Mouse (Mus musculus) cerebellum, adult (tissue): Measurements from ENCODE around the gene Pecr.

Experiments
- ATAC-seq: cut with Nextera tagmentation; 2 replicates; pipeline ENCODE4 v1.9.2; 2017; ENCODE audit warnings: mild to moderate bottlenecking, moderate library complexity, mixed read lengths; ENCODE audit not compliant: insufficient number of reproducible peaks, low FRiP score, low TSS enrichment

Gene Pecr

DNA sequence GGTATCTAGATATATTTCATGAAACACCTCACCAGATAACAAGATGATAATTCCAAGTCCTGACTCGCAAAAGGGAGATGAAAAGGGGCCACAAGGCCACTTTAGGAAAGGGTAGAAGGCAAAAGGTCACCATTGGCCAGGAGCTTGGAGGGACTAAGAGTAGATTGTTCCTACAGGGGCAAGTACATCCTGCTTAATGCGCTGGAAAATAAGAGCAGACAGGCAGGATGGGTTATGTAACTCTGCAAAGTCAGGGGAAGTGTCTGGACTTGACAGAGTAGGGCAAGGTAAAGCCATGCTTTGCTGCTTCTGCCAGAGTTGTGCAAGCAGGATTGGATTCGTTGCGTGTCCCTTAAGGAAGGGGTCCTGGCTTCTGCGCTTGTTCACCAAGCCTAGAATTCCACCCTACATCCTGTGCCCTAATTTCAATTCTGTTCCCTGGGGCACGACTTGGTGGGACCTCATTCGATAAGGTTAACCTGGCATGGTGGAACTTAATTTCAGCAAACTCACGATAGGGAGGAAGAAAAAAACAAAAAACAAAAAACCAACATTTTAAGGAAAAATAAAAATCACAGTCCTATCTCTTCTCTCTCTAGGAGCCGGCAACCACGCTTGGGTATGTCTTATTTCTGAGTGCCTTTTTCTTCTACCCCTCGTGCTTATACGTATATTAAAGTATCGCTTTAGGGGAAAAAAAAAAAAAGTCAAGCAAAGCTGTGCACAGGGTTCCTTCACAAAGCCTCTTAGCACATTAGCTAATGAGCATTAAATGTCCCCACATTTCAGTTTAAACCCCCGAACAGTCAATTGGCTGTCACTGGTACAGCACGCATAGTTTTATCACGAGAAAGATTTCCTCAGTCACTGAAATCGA, 73.1 kb downstream of the Pecr start:
- peak; percentile 58 for ATAC-seq
